Mouse (Mus musculus) kidney, embryonic 15.5 days (tissue): ENCODE measurements around the gene Mboat2. TPM values are rescaled to one million over a fixed set of nuclear protein-coding genes. Genes with fewer than 3 reads are reported as not detected.
A peak's percentile ranks its signal among the peaks of the same experiment; 100 is the strongest.

Experiments
- ATAC-seq: fragments of 200-750 bp; cut with Nextera tagmentation; replicated peaks from 2 replicates; pipeline ENCODE4 v1.8.0; 2017; ENCODE audit warnings: moderate TSS enrichment; ENCODE audit not compliant: low FRiP score
- H3K27ac ChIP-seq: fragments of 300-500 bp; sonication (generic); 2 replicates; pipeline ENCODE4 v1.5.1; 2015; ENCODE audit warnings: mild to moderate bottlenecking, inconsistent platforms
- H3K27me3 ChIP-seq: fragments of 300-500 bp; sonication (generic); 2 replicates; pipeline ENCODE4 v1.6.1; 2015; ENCODE audit warnings: inconsistent platforms
- H3K36me3 ChIP-seq: fragments of 300-500 bp; sonication (generic); 2 replicates; pipeline ENCODE4 v1.6.1; 2015; ENCODE audit warnings: inconsistent platforms
- H3K4me1 ChIP-seq: fragments of 300-500 bp; sonication (generic); 2 replicates; pipeline ENCODE4 v1.6.1; 2015; ENCODE audit warnings: inconsistent platforms
- H3K4me2 ChIP-seq: fragments of 300-500 bp; sonication (generic); 2 replicates; pipeline ENCODE4 v1.6.1; 2015; ENCODE audit warnings: moderate library complexity, mild to moderate bottlenecking, inconsistent platforms
- H3K4me3 ChIP-seq: fragments of 300-500 bp; sonication (generic); replicated peaks from 2 replicates; pipeline ENCODE4 v1.5.1; 2015; ENCODE audit warnings: mild to moderate bottlenecking, inconsistent platforms
- H3K9ac ChIP-seq: fragments of 300-500 bp; sonication (generic); 2 replicates; pipeline ENCODE4 v1.6.1; 2015; ENCODE audit warnings: mild to moderate bottlenecking, inconsistent platforms
- H3K9me3 ChIP-seq: fragments of 300-500 bp; sonication (generic); replicated peaks from 2 replicates; pipeline ENCODE4 v1.6.1; 2016; ENCODE audit warnings: inconsistent platforms
- WGBS: fragments of 180-500 bp; shearing (Covaris S2); methylation state at CpG from one replicate; pipeline ENCODE4 v1.1.7; 2015; ENCODE audit warnings: mixed read lengths; 5-methylcytosine and 5-hydroxymethylcytosine counted together
- polyA plus RNA-seq: library from polyadenylated mRNA; unstranded; fragments of >200 nt; fragmentation: Nextera tagmentation; extraction: Ambion mirVana; gene quantifications from 2 replicates; pipeline ENCODE4 v1.2.1, GENCODE M21; 2015

Mboat2 gene
- polyA plus RNA-seq, 1 experiment from 2014 or later, result 42.2 TPM

DNA sequence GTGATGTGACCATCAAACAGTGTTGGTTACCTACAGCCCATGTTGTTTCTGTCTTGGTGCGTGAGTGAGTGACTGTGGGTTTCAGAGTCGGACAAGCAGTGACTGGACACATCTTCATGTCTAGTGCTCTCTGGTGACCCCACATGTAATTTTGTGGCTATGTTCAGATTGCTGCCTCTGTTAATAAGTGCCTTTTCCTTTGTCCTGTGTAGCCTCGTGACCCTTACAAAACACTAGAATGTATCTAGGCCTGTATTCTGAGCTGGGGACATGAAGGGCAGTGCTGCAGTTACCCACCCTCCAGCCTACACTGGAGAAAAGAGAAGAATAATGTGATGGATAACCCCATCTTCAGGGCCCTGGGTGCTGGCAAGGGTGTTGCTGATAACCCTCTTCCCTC, 127.8 kb downstream of the Mboat2 start:
- Histone ChIP-seq H3K4me3 (no peak overlapping the region), H3K4me2 (no peak overlapping the region), H3K9me3 (no peaks in the 10 kb centered on the region), H3K27me3 (no peaks in the 10 kb centered on the region), H3K36me3 (peaks cover 27% of the 10 kb centered on the region), H3K27ac (no peak overlapping the region), H3K9ac (no peak overlapping the region), H3K4me1 (peaks cover 16% of the 10 kb centered on the region)
- ATAC-seq, result no peak
- WGBS, result 88% methylated on average over 3 of the region's 3 CpGs

DNA sequence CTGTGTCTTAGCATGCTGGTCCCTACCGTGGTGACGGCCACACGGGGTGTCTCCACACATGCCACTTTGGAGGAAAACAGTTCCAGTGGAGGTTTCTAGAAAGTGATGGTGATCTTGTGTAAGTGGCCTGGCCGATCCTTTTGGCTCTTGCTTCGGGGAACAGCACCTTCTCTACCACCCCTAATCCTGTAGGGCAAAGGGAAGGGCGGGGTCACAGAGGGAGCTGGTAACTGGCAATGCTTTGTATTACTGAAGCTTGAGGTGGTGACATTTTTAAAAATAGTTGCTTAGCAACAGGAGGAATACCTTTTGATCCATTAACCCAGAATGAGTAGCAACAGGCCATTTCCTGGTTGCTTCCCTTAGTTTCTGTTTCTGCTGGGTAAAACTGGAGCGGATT, 131.1 kb downstream of the Mboat2 start:
- H3K4me3 ChIP-seq, result no peak overlapping the region
- no peak overlapping the region for H3K9ac ChIP-seq
- no peak overlapping the region for H3K4me2 ChIP-seq
- no peak for ATAC-seq
- H3K27me3 ChIP-seq, result no peaks in the 10 kb centered on the region
- H3K27ac ChIP-seq, result peak overlapping the region; percentile 77
- 85% methylated on average over 7 of the region's 7 CpGs for WGBS
- no peaks in the 10 kb centered on the region for H3K9me3 ChIP-seq
- H3K4me1 ChIP-seq, result peaks cover 20% of the 10 kb centered on the region
- H3K36me3 ChIP-seq, result peaks cover 19% of the 10 kb centered on the region

DNA sequence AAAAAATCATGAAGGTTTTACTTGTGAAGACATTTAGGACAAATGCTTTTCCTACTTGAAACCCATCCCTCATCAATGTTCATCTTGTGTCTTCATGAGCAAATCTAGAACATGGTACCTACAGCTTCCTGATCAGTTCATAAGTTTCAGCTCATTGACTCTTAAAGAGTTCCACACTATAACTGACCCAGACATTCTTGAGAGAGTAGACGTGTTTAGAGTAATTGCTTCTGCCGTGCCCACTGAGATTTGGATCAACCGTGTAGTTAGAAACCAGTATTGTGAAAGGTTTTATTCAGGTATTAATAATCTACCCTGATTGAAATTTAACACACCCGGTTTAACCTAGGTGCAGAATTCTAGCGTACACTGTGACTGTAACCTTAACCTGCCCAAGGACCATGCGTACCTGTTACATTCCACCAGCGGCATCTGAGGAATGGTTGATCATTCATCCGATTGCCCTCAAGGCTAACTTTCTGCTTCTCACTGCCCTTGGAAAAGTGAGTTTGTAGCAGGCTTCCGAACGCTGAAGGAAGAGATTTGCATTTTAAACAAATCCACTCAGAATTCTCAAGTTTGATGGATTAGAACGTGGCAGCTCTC, 131.8 kb downstream of the Mboat2 start:
- peaks cover 16% of the 10 kb centered on the region for H3K36me3 ChIP-seq
- peak; percentile 85 for ATAC-seq
- H3K4me2 ChIP-seq, result no peak overlapping the region
- H3K9me3 ChIP-seq, result no peaks in the 10 kb centered on the region
- no peaks in the 10 kb centered on the region for H3K27me3 ChIP-seq
- H3K9ac ChIP-seq, result no peak overlapping the region
- H3K4me3 ChIP-seq, result no peak overlapping the region
- WGBS, result 65% methylated on average over 11 of the region's 11 CpGs
- H3K27ac ChIP-seq, result peak overlapping the region; percentile 77
- peaks cover 20% of the 10 kb centered on the region for H3K4me1 ChIP-seq

DNA sequence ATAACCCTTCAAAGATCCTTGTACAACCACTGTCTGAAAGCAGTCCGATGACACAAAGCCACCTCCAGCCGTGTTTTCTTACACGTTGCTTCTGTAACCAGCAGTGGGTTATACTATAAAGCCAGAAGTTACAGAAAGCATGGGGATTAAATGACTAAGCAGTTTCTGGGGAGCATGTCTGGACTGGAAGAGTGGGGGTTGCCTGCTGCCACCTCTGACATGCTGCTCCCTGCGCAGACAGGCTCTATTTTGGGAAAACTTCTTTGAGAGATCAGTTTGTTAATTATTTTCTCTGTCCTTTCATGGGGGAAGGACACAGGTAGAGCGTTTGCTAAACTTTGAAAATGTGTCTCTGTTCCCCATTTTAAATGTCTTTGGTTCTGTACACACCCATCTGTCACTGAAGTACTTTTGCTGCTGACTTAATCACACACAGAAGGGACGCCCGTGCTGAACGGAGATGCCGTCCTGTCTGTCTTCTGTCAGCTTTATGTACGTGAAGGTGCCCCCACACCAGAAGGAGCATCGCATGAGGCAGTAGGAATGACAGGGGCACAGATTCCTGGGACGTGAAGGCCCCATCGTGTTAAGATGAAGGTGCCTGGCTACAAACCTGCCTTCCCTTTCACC, 132.8 kb downstream of the Mboat2 start:
- H3K27ac ChIP-seq, result peak overlapping the region; percentile 77
- peaks cover 14% of the 10 kb centered on the region for H3K36me3 ChIP-seq
- H3K9ac ChIP-seq, result no peak overlapping the region
- ATAC-seq, result no peak; the same call in 1 of the 2 replicates
- no peak overlapping the region for H3K4me3 ChIP-seq
- H3K4me1 ChIP-seq, result peaks cover 20% of the 10 kb centered on the region
- no peaks in the 10 kb centered on the region for H3K27me3 ChIP-seq
- H3K9me3 ChIP-seq, result no peaks in the 10 kb centered on the region
- WGBS, result 53% methylated on average over 13 of the region's 13 CpGs
- no peak overlapping the region for H3K4me2 ChIP-seq

DNA sequence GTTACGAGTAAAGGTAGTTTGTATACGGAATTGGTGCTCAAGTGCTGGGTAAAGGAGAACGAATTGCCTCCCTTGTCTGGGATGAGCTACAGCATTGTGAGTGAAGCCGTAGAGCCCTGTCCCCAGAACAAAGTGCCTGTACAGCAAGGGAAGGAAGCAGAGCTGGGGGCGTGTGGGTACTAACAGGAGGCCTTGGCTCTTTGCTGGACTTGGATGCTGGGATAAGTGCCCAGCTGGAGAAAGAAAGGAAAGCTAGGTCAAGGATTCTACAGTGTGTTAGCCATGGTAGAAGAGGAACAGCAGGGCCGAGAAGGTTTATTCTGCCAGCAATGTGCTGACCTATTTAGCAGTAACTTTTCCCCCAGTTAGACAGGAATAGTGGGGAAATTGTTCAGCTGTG, 134.7 kb downstream of the Mboat2 start:
- Histone ChIP-seq H3K4me3 (no peak overlapping the region), H3K36me3 (peaks cover 3% of the 10 kb centered on the region; the same call in 1 of the 2 replicates)
- WGBS, result 75% methylated on average over 6 of the region's 6 CpGs

DNA sequence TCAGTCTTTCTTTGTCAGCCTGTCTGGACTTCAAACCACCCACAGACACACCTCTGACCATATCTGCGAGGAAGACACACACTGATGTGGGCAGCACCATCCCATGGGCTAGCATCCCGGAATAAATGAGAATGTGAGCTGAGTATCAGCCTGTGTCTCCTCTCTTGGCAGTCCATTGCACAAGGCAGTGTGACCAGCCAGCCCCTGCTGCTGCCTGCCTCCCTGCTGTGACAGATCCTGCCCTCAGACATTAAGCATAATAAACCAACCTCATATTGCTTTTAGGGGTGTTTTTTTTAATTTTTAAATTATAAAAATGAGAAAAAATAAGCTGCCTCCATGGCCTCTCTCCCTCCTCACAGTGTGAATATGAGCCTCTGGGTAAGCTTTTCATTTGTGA, 135.4 kb downstream of the Mboat2 start:
- H3K9ac ChIP-seq, result no peak overlapping the region
- ATAC-seq, result no peak
- no peaks in the 10 kb centered on the region for H3K9me3 ChIP-seq
- no peaks in the 10 kb centered on the region for H3K27me3 ChIP-seq
- no peak overlapping the region for H3K27ac ChIP-seq
- H3K4me2 ChIP-seq, result no peak overlapping the region
- H3K4me1 ChIP-seq, result peaks cover 14% of the 10 kb centered on the region
- no peak overlapping the region for H3K4me3 ChIP-seq
- WGBS, result 93% methylated on average over 2 of the region's 2 CpGs
- H3K36me3 ChIP-seq, result no peaks in the 10 kb centered on the region

More for the DNA sequence above, 134.7 kb downstream of the Mboat2 start:
- H3K4me1 ChIP-seq, result peaks cover 15% of the 10 kb centered on the region
- ATAC-seq, result no peak
- no peaks in the 10 kb centered on the region for H3K9me3 ChIP-seq
- H3K9ac ChIP-seq, result no peak overlapping the region
- H3K27ac ChIP-seq, result no peak overlapping the region
- H3K27me3 ChIP-seq, result no peaks in the 10 kb centered on the region
- H3K4me2 ChIP-seq, result no peak overlapping the region

DNA sequence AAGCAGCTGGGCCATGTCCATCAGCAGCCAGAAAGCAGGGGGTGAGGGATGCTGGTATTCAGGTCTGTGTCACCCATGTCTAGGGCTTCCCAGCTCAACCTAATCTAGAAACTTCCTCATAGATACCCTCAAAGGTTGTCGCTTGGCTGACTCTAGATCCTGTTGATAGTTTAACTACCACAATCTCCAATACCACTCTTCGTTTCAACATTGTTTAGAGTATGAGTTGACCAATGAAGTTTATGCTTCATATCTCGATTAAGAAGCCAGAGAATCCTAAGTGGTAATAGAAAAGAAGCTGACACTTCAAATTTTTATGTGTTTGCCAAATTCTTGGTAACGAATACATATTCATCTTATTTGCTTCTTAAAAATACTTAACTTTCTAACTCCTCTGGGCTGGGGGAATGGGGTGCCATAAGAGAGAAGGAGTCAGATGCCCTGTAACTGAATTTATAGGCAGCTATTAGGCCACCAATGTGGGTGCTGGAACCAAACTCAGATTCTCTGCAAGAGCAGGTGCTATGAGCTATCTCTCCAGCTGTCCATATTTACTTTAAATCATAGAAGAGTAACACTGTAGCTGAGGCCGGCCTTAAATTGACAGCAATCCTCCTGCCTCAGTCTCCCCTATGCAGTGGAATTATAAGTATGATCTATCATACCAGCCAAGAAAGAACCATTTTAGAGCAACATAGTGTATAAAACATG, 141.0 kb downstream of the Mboat2 start:
- H3K9me3 ChIP-seq, result no peaks in the 10 kb centered on the region
- no peaks in the 10 kb centered on the region for H3K36me3 ChIP-seq
- no peak overlapping the region for H3K4me3 ChIP-seq
- 85% methylated on average over 5 of the region's 5 CpGs for WGBS
- ATAC-seq, result no peak
- no peak overlapping the region for H3K4me2 ChIP-seq
- H3K27me3 ChIP-seq, result no peaks in the 10 kb centered on the region
- no peak overlapping the region for H3K27ac ChIP-seq
- H3K4me1 ChIP-seq, result peaks cover 26% of the 10 kb centered on the region
- H3K9ac ChIP-seq, result no peak overlapping the region

DNA sequence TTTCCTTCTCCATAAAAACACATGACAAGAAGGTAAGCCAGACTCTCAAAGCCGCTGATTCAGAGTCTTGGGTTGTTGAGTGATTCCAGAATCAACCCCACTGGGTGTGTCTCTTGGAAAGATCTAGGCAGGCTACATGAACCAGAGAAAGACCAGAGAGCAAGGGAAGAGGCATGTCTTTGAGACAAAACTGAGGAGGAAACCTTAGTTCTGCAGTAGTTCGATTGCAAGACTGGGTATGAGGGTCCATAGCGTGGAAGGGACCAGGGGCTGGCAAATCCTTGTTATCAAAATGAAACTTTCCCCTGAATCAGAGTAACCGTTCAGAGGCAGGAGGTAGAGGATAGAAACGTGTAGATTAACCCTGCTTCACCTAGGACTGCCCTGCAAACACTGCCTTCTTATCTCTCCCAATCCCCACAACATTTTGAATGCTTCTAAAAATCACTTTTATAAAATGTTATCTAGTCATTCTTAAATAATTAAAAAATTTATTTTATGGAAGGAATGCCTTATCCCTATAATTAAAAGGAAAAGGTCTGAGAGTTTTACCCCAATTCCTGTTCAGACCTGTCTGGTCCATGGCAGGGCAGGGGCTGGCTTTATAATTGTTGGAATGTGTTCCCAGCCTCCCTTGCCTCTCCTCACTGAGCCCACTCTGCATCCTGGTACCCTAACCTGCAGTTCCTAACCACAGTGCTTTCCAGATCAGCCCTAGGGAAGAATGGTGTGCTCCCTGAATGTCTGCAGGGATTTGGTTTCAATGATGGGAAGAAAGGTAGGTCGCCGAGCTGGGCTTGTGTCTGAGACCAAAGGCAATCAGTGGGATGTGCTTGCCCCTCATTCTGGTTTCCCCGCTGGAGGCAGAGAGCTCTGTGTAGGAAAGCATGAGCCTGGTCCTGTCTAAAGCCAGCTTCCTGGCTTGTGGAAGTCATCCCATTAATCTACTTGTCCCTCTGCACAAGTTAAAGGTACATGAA, 142.0 kb downstream of the Mboat2 start:
- Histone ChIP-seq H3K4me3 (no peak overlapping the region), H3K9me3 (no peaks in the 10 kb centered on the region), H3K4me1 (peaks cover 29% of the 10 kb centered on the region), H3K9ac (no peak overlapping the region), H3K27me3 (no peaks in the 10 kb centered on the region), H3K27ac (no peak overlapping the region), H3K36me3 (peaks cover 8% of the 10 kb centered on the region; the same call in 1 of the 2 replicates), H3K4me2 (no peak overlapping the region)
- WGBS, result 71% methylated on average over 8 of the region's 8 CpGs
- ATAC-seq, result no peak

DNA sequence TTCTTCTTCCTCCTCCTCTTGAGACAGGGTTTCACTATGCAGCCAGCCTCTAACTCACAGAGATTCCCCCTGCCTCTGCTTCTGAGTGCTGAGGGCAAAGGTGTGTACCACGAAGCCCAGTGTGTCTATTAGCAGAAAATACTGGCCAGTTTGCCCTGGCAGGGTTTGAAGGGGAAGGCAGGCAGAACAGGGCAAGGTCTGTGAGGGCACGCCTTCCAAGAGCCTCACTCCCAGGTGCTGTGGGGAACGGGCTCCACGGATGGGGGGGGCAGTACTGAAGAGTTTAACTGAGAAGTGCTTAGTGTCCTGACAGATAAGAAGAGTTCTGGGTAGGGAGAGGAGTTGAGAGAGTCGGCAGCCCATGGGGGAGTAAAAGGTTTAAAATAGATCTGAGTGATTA, 142.9 kb downstream of the Mboat2 start:
- Histone ChIP-seq H3K9me3 (no peaks in the 10 kb centered on the region), H3K27ac (no peak overlapping the region), H3K4me3 (no peak overlapping the region), H3K36me3 (peaks cover 8% of the 10 kb centered on the region; the same call in 1 of the 2 replicates), H3K9ac (no peak overlapping the region), H3K27me3 (no peaks in the 10 kb centered on the region), H3K4me1 (peaks cover 29% of the 10 kb centered on the region), H3K4me2 (no peak overlapping the region)
- 66% methylated on average over 5 of the region's 5 CpGs for WGBS
- ATAC-seq, result no peak

DNA sequence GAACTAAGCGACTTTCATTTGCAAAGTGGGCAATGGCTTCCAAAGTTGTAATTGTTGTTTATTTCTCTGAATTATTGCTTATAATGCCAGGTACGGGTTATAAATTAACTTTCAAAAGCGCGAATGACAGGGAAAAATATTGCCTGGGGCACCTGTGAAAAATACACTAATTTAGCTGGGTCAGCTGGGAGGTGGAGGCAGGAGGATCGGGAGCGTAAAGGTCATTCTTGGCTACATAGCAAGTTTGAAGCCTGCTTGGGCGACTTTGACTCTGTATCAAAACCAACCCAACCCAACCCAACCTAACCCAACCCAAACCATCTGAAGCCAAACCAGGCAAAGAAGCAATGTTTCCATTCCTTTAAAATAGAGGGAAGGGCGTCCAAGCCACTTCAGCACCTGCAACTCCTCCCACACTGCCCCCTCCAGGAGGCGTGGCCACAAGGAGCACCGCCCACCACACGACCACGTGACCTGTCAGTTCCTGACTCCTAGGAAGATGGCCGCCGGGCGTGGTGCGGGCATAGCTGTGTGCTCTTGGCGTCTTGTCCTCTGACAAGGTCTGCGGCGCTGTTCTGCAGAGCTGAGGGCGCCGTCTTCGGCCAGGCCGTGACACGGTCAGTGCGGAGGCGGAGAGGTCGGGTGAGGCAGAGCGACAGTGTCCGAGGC, 143.9 kb downstream of the Mboat2 start, which contains the start of gene Kidins220:
Gene Kidins220 (plus strand): TSS at position 480 of the 669 bp plus-strand sequence.
- Histone ChIP-seq H3K4me1 (peaks cover 29% of the 10 kb centered on the region), H3K9ac (peak within 1 kb of the TSS; percentile 63), H3K9me3 (no peaks in the 10 kb centered on the region), H3K4me3 (peak within 1 kb of the TSS; percentile 89), H3K4me2 (peak within 1 kb of the TSS; percentile 68), H3K27ac (peak within 1 kb of the TSS; percentile 96), H3K27me3 (no peaks in the 10 kb centered on the region), H3K36me3 (peaks cover 8% of the 10 kb centered on the region; the same call in 1 of the 2 replicates)
- WGBS, result 15% methylated on average over 27 of the region's 29 CpGs
- peak; percentile 93 for ATAC-seq

DNA sequence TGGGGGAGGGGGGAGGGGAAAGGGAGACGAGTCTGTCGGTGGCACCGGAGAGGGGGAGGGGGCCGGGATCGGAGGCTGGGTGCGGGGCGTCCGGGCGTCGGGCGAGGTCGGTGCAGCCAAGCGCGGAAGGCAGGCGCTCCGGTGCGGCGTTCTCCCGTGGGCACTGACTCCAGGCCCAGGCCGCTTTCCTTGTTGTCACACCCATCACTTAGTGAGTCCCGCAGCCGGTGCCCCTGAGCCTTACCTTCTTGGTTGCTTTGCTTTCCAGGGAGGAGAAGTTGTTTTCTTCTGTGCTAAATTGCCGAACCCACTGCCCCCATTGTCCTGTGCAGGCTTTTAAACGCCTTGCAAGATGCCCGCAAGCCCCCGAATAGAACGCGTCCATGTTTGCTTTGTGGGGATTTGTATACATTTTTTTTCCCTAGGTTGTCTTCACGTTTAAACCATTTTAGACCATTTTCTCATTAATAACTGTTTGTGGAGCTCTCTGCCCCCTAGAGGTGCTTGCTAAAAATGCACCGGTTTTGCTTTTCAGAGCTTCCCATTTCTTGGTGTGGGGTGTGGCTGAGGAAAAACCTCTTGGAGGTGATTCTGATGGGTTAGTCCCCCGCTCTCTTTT, 144.5 kb downstream of the Mboat2 start:
- Histone ChIP-seq H3K36me3 (peaks cover 8% of the 10 kb centered on the region; the same call in 1 of the 2 replicates), H3K27ac (peak overlapping the region; percentile 96), H3K27me3 (no peaks in the 10 kb centered on the region), H3K9ac (peak overlapping the region; percentile 63), H3K9me3 (no peaks in the 10 kb centered on the region), H3K4me1 (peaks cover 29% of the 10 kb centered on the region), H3K4me3 (peak overlapping the region; percentile 89), H3K4me2 (peak overlapping the region; percentile 68)
- under 1% methylated on average over 20 of the region's 31 CpGs for WGBS
- peak; percentile 81 for ATAC-seq
